Mouse (Mus musculus): ENCODE results near the gene Pnpla5. TPM values are rescaled to one million over a fixed set of nuclear protein-coding genes. Genes with fewer than 3 reads are reported as not detected.

Pnpla5 gene
- polyA plus RNA-seq (2012; rRNA removed) (not detected in 2 replicates), polyA plus RNA-seq (2014; fragmentation: Nextera tagmentation; extraction: Ambion mirVana) (not detected in 2 replicates)

GRCm38 (mm10) chr15:84123075-84123474, at the start of gene Pnpla5:
TSS of gene Pnpla5 (minus strand) at chr15:84123175.
- no peak for TF ChIP-seq POLR2A (IDR thresholded peaks at IDR 0.05; ENCODE audit: borderline replicate concordance, extremely low read depth, insufficient read depth, insufficient read length)
- no peak for ATAC-seq (ENCODE audit: low FRiP score, low read depth)
- H3K4me3 ChIP-seq (replicated peaks; ENCODE audit: low read length), result no peak within 1 kb of the TSS
- H3K9me3 ChIP-seq (ENCODE audit: control insufficient read depth, low read length), result no peaks in the 10 kb centered on the region
- H3K4me1 ChIP-seq (ENCODE audit: control insufficient read depth, insufficient read depth, low read length), result no peaks in the 10 kb centered on the region
- H3K4me2 ChIP-seq (replicated peaks; ENCODE audit: low read depth, low read length, severe bottlenecking), result no peak within 1 kb of the TSS
- H3K27ac ChIP-seq (replicated peaks; ENCODE audit: low read depth, low read length), result no peak within 1 kb of the TSS
- no peak within 1 kb of the TSS for H3K9ac ChIP-seq (ENCODE audit: low read depth, low read length, severe bottlenecking)
- H3K36me3 ChIP-seq (ENCODE audit: control insufficient read depth, insufficient read depth, low read length), result no peaks in the 10 kb centered on the region
- no peaks in the 10 kb centered on the region for H3K27me3 ChIP-seq (ENCODE audit: control insufficient read depth, insufficient read depth, low read length)
- no peak for DNase-seq (ENCODE audit: low spot score)
- WGBS, result 59% methylated on average over 8 of the region's 8 CpGs

DNA sequence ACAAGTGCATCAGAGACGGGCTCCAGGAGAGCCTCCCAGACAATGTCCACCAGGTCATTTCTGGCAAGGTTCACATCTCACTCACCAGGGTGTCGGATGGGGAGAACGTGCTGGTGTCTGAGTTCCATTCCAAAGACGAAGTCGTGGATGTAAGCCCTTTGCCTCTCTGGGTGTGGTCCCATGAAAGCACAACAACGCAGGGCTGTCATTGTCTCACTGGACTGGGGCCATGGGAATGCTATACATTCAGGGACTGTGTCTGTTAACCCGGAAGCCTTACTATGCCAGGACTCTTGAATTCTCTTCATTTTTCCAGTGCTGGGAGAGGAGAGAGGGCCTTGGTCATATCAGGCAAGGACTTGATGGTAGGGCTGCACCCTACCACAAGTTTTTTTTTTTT, 48.2 kb upstream of the Pnpla5 start:
- no peak overlapping the region for H3K4me3 ChIP-seq (replicated peaks; ENCODE audit: low read length)
- ATAC-seq (ENCODE audit: low FRiP score, low read depth), result no peak
- WGBS, result 78% methylated on average over 7 of the region's 7 CpGs
- no peak for TF ChIP-seq POLR2A (IDR thresholded peaks at IDR 0.05; ENCODE audit: borderline replicate concordance, extremely low read depth, insufficient read depth, insufficient read length)
- no peak overlapping the region for H3K27ac ChIP-seq (replicated peaks; ENCODE audit: low read depth, low read length)
- DNase-seq (ENCODE audit: low spot score), result no peak
- H3K27me3 ChIP-seq (ENCODE audit: control insufficient read depth, insufficient read depth, low read length), result peaks cover 14% of the 10 kb centered on the region; the same call in 1 of the 2 replicates
- H3K9me3 ChIP-seq (ENCODE audit: control insufficient read depth, low read length), result no peaks in the 10 kb centered on the region
- no peak overlapping the region for H3K9ac ChIP-seq (ENCODE audit: low read depth, low read length, severe bottlenecking)
- H3K36me3 ChIP-seq (ENCODE audit: control insufficient read depth, insufficient read depth, low read length), result no peaks in the 10 kb centered on the region
- no peak overlapping the region for H3K4me2 ChIP-seq (replicated peaks; ENCODE audit: low read depth, low read length, severe bottlenecking)
- H3K4me1 ChIP-seq (ENCODE audit: control insufficient read depth, insufficient read depth, low read length), result peaks cover 10% of the 10 kb centered on the region

GRCm38 (mm10) chr15:84169511-84169910, 46.5 kb upstream of the Pnpla5 start:
- Histone ChIP-seq H3K36me3 (ENCODE audit: control insufficient read depth, insufficient read depth, low read length) (no peaks in the 10 kb centered on the region), H3K9ac (ENCODE audit: low read depth, low read length, severe bottlenecking) (no peak overlapping the region), H3K4me2 (replicated peaks; ENCODE audit: low read depth, low read length, severe bottlenecking) (no peak overlapping the region), H3K27ac (replicated peaks; ENCODE audit: low read depth, low read length) (no peak overlapping the region), H3K4me3 (replicated peaks; ENCODE audit: low read length) (no peak overlapping the region), H3K27me3 (ENCODE audit: control insufficient read depth, insufficient read depth, low read length) (peaks cover 14% of the 10 kb centered on the region; the same call in 1 of the 2 replicates), H3K4me1 (ENCODE audit: control insufficient read depth, insufficient read depth, low read length) (peaks cover 10% of the 10 kb centered on the region), H3K9me3 (ENCODE audit: control insufficient read depth, low read length) (no peaks in the 10 kb centered on the region)
- DNase-seq (ENCODE audit: low spot score), result no peak
- 20% methylated on average over 1 of the region's 1 CpGs for WGBS
- no peak for TF ChIP-seq POLR2A (IDR thresholded peaks at IDR 0.05; ENCODE audit: borderline replicate concordance, extremely low read depth, insufficient read depth, insufficient read length)
- ATAC-seq (ENCODE audit: low FRiP score, low read depth), result no peak

- no peak for TF ChIP-seq POLR2A (IDR thresholded peaks at IDR 0.05; ENCODE audit: borderline replicate concordance, extremely low read depth, insufficient read depth, insufficient read length)
- peak; percentile 29 for DNase-seq (ENCODE audit: low spot score)
- H3K36me3 ChIP-seq (ENCODE audit: control insufficient read depth, insufficient read depth, low read length), result no peaks in the 10 kb centered on the region
- H3K4me1 ChIP-seq (ENCODE audit: control insufficient read depth, insufficient read depth, low read length), result peaks cover 10% of the 10 kb centered on the region
- 2% methylated on average over 28 of the region's 28 CpGs for WGBS
- H3K9ac ChIP-seq (ENCODE audit: low read depth, low read length, severe bottlenecking), result peak overlapping the region; percentile 25; the same call in 1 of the 2 replicates
- no peak; the same call in 1 of the 2 replicates for ATAC-seq (ENCODE audit: low FRiP score, low read depth)
- H3K4me2 ChIP-seq (replicated peaks; ENCODE audit: low read depth, low read length, severe bottlenecking), result peak overlapping the region; percentile 93
- H3K4me3 ChIP-seq (replicated peaks; ENCODE audit: low read length), result peak overlapping the region; percentile 50
- H3K9me3 ChIP-seq (ENCODE audit: control insufficient read depth, low read length), result no peaks in the 10 kb centered on the region
- no peak overlapping the region for H3K27ac ChIP-seq (replicated peaks; ENCODE audit: low read depth, low read length)
- peaks cover 14% of the 10 kb centered on the region; the same call in 1 of the 2 replicates for H3K27me3 ChIP-seq (ENCODE audit: control insufficient read depth, insufficient read depth, low read length)
Measured at GRCm38 (mm10) chr15:84168170-84169161, 45.5 kb upstream of the Pnpla5 start.

DNA sequence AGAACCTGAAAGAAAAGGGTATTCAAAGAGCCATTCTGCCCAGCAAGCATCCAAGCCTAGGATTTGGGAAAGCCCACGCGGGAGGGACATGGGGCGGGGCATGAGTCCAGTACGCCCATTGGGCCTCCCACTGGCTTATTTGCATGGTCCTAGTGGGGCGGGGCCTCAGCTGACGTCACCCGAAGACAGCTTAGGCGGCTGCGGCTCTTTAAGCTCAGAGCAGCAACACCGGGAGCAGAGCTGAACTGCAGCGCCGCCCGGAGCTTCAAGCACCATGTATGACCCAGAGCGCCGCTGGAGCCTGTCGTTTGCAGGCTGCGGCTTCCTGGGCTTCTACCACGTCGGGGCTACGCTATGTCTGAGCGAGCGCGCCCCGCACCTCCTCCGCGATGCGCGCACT, 44.6 kb upstream of the Pnpla5 start, which contains the start of gene Pnpla3:
Pnpla3 (plus strand) TSS at position 238 of the 400 bp plus-strand sequence.
- peaks cover 10% of the 10 kb centered on the region for H3K4me1 ChIP-seq (ENCODE audit: control insufficient read depth, insufficient read depth, low read length)
- H3K9ac ChIP-seq (ENCODE audit: low read depth, low read length, severe bottlenecking), result peak within 1 kb of the TSS; percentile 25; the same call in 1 of the 2 replicates
- H3K27ac ChIP-seq (replicated peaks; ENCODE audit: low read depth, low read length), result no peak within 1 kb of the TSS
- peaks cover 14% of the 10 kb centered on the region; the same call in 1 of the 2 replicates for H3K27me3 ChIP-seq (ENCODE audit: control insufficient read depth, insufficient read depth, low read length)
- H3K4me2 ChIP-seq (replicated peaks; ENCODE audit: low read depth, low read length, severe bottlenecking), result peak within 1 kb of the TSS; percentile 93
- peak; percentile 98 for DNase-seq (ENCODE audit: low spot score)
- TF ChIP-seq POLR2A (IDR thresholded peaks at IDR 0.05; ENCODE audit: borderline replicate concordance, extremely low read depth, insufficient read depth, insufficient read length), result no peak
- H3K9me3 ChIP-seq (ENCODE audit: control insufficient read depth, low read length), result no peaks in the 10 kb centered on the region
- H3K4me3 ChIP-seq (replicated peaks; ENCODE audit: low read length), result peak within 1 kb of the TSS; percentile 50
- ATAC-seq (ENCODE audit: low FRiP score, low read depth), result peak; percentile 99
- H3K36me3 ChIP-seq (ENCODE audit: control insufficient read depth, insufficient read depth, low read length), result no peaks in the 10 kb centered on the region
- under 1% methylated on average over 28 of the region's 28 CpGs for WGBS
